Mouse (Mus musculus) brain, embryonic 14.5 days (tissue): ENCODE measurements around the gene Slc25a11.

ENCODE experiments used
- CTCF ChIP-seq: fragments of 200-500 bp; IDR thresholded peaks from 2 replicates; pipeline ENCODE4 v1.5.1; 2012; ENCODE audit warnings: inconsistent platforms, mild to moderate bottlenecking, moderate library complexity, borderline replicate concordance; ENCODE audit not compliant: insufficient read depth, insufficient read length; ENCODE audit errors: extremely low read depth
- POLR2A ChIP-seq: fragments of 200-500 bp; IDR thresholded peaks from 2 replicates; pipeline ENCODE4 v1.6.1; 2012; ENCODE audit warnings: mild to moderate bottlenecking, inconsistent platforms, borderline replicate concordance; ENCODE audit not compliant: poor library complexity, insufficient read depth, insufficient read length, severe bottlenecking; ENCODE audit errors: extremely low read depth

DNA sequence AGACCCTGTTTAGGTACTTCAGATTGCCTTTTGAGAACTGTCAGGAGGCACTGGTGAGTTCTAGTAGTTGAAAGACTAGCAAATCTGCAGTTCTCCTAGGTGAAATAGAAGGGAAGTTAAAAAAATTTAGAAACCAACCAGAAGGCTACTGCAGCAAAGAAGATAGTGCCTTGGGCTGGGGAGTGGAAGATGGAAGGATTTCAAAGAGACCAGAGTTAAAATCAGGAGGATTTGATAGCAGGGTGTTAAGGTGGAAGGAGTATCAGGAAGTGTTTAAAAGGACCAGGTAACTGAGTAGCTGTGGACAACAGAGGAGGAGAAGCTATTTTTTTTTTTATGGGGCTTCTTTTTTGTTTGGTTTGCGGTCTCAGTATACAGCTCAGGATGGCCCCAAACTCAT, 9.5 kb downstream of the Slc25a11 start:
- no peak for TF ChIP-seq CTCF
- no peak for TF ChIP-seq POLR2A
